Mouse (Mus musculus) gastrocnemius, postnatal 36 days (tissue): ENCODE measurements around the gene Kbtbd8. TPM values are rescaled to one million over a fixed set of nuclear protein-coding genes. Genes with fewer than 3 reads are reported as not detected.

ENCODE experiments used
- DNase-seq, 2 experiments: peaks; one replicate each; pipeline ENCODE4 v3.0.0; 2022
- intact Hi-C: fragments of 180-260 bp; cut with DNase I; formaldehyde crosslinking; loops from one replicate; pipeline ENCODE4 v1.15.1; 2025
- total RNA-seq, 2 experiments: library from RNA; stranded (reverse); gene quantifications; 2 replicates each; pipeline ENCODE4 v1.2.3; 2021

Kbtbd8 gene
- total RNA-seq, 2 experiments from 2014 or later = 2.1 to 2.2 TPM

- intact Hi-C loops = no loop called here
- no peak for DNase-seq
Observed at GRCm38 (mm10) chr6:95167668-95168227, 50.7 kb downstream of the Kbtbd8 start.

- no peak for DNase-seq
- intact Hi-C loops = no loop called here
Observed at GRCm38 (mm10) chr6:95169411-95169810, 52.4 kb downstream of the Kbtbd8 start.

- no peak for DNase-seq
- intact Hi-C loops = no loop called here
Observed at GRCm38 (mm10) chr6:95174311-95175143, 57.5 kb downstream of the Kbtbd8 start.

Other genes with a start within 250 kb of the Kbtbd8 start
- gene Gm10234, start 204.9 kb downstream of the Kbtbd8 start, total RNA-seq = not detected